Mouse (Mus musculus) forebrain, embryonic 16.5 days (tissue): ENCODE results near the gene Rad51b. TPM values are rescaled to one million over a fixed set of nuclear protein-coding genes. Genes with fewer than 3 reads are reported as not detected.

Experiments
- ATAC-seq: fragments of 200-750 bp; cut with Nextera tagmentation; 2 replicates; pipeline ENCODE4 v1.8.0; 2017; ENCODE audit warnings: mild to moderate bottlenecking, moderate library complexity
- H3K27ac ChIP-seq: fragments of 300-500 bp; sonication (generic); 2 replicates; pipeline ENCODE4 v1.5.1; 2014; ENCODE audit warnings: low read length, control low read depth
- H3K27me3 ChIP-seq: fragments of 300-500 bp; sonication (generic); replicated peaks from 2 replicates; pipeline ENCODE4 v1.6.1; 2014; ENCODE audit warnings: low read length; ENCODE audit not compliant: control insufficient read depth, insufficient read depth
- H3K36me3 ChIP-seq: fragments of 300-500 bp; sonication (generic); 2 replicates; pipeline ENCODE4 v1.6.1; 2014; ENCODE audit not compliant: control insufficient read depth, insufficient read depth
- H3K4me1 ChIP-seq: fragments of 300-500 bp; sonication (generic); replicated peaks from 2 replicates; pipeline ENCODE4 v1.6.1; 2014; ENCODE audit warnings: low read length; ENCODE audit not compliant: control insufficient read depth, insufficient read depth
- H3K4me2 ChIP-seq: fragments of 300-500 bp; sonication (generic); 2 replicates; pipeline ENCODE4 v1.6.1; 2014; ENCODE audit warnings: mild to moderate bottlenecking, low read length, control low read depth
- H3K4me3 ChIP-seq: fragments of 300-500 bp; sonication (generic); replicated peaks from 2 replicates; pipeline ENCODE4 v1.5.1; 2014; ENCODE audit warnings: mild to moderate bottlenecking, low read length, control low read depth
- H3K9ac ChIP-seq: fragments of 300-500 bp; sonication (generic); replicated peaks from 2 replicates; pipeline ENCODE4 v1.6.1; 2014; ENCODE audit warnings: low read depth, low read length, control low read depth
- H3K9me3 ChIP-seq: fragments of 300-500 bp; sonication (generic); 2 replicates; pipeline ENCODE4 v1.6.1; 2016; ENCODE audit warnings: low read length; ENCODE audit not compliant: control insufficient read depth
- WGBS: fragments of 180-500 bp; shearing (Covaris S2); extraction: QIAGEN DNeasy Blood & Tissue Kit; methylation state at CpG from one replicate; pipeline ENCODE4 v1.1.7; 2014; 5-methylcytosine and 5-hydroxymethylcytosine counted together
- polyA plus RNA-seq: library from polyadenylated mRNA; unstranded; fragments of >200 nt; fragmentation: Nextera tagmentation; extraction: Ambion mirVana; gene quantifications from 2 replicates; pipeline ENCODE4 v1.2.1, GENCODE M21; 2015

The Rad51b gene
- polyA plus RNA-seq, 1 experiment from 2014 or later, result 2.6 TPM

DNA sequence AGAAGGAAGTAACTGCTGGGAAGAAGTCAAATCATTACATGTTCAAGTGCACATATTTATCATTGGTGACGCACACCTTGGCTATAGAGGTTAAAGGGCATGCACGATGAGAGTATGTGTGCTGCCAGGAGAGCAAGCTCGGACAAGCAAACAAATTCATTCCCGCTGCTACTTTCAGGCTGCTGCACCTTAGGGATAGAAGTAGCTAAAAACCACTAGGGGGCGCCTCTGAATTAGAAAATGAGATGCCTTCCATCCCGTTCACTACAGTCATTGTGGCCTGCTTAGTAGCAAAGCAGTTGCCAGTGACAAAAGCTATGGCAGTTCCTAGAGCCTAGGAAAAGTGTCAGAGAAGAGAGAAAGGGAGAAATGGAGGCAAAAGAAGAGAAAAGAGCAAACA is 50.6 kb downstream of the Rad51b start:
- Histone ChIP-seq H3K9ac (no peak overlapping the region), H3K4me1 (no peaks in the 10 kb centered on the region), H3K36me3 (no peaks in the 10 kb centered on the region), H3K27ac (no peak overlapping the region), H3K4me2 (no peak overlapping the region), H3K27me3 (no peaks in the 10 kb centered on the region), H3K9me3 (no peaks in the 10 kb centered on the region), H3K4me3 (no peak overlapping the region)
- ATAC-seq, result peak; percentile 78
- WGBS, result 6% methylated on average over 6 of the region's 6 CpGs

DNA sequence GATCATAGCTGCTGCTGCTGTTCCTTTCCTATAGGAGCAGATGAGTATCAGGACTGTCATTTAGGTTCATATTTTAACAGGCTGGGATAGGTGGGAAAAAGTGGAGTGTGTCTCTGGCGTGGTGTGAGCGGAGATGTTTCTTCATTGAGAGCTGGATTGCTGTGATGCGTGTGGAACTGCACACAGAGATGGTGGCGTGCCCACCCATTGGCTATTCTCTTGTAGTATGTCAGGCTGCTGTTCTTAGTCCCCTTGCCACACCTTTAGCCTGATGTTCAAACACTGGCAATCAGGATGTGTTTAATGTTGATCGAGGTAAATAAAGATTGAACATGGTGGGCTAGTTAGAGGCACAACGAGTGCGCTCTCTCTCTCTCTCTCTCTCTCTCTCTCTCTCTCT is 54.4 kb downstream of the Rad51b start:
- no peaks in the 10 kb centered on the region for H3K9me3 ChIP-seq
- no peak overlapping the region for H3K4me2 ChIP-seq
- no peak overlapping the region for H3K9ac ChIP-seq
- no peak overlapping the region for H3K27ac ChIP-seq
- no peak for ATAC-seq
- H3K36me3 ChIP-seq, result no peaks in the 10 kb centered on the region
- no peak overlapping the region for H3K4me3 ChIP-seq
- 96% methylated on average over 7 of the region's 7 CpGs for WGBS
- no peaks in the 10 kb centered on the region for H3K4me1 ChIP-seq
- H3K27me3 ChIP-seq, result no peaks in the 10 kb centered on the region

DNA sequence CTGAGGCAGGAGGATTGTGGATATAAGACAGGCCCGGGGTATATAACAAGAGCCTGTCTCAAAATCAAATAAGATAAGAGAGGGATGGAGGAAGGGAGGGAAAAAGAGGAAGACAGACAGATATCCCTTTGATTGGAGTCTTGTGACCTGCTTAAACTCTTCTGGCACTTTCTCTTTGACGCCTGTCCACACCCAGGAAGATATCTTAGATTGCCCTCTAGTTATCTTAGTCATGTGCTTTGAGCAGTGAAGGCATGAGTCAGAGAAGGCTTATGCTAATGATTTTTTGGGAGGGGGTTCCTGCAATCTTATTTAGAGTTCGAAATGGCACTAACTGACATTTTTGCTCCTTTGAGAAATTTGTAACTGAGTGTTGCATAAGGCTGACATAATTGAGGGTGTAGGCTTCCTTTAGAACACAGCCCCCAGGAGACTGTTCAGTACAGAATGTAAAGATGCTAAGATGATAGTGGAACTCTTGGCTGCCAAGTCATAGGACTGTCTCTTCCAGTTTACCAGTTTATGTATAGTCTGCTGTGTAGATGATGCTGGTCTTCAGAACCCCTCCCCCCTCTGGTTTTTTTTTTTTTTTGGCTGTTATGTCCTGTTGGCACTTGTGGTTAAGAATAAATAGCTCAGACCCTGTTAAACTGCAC is 55.1 kb downstream of the Rad51b start:
- Histone ChIP-seq H3K9ac (no peak overlapping the region), H3K36me3 (no peaks in the 10 kb centered on the region), H3K27me3 (no peaks in the 10 kb centered on the region), H3K4me2 (no peak overlapping the region), H3K27ac (no peak overlapping the region), H3K4me1 (no peaks in the 10 kb centered on the region), H3K4me3 (no peak overlapping the region), H3K9me3 (no peaks in the 10 kb centered on the region)
- 81% methylated on average over 3 of the region's 3 CpGs for WGBS
- ATAC-seq, result no peak

DNA sequence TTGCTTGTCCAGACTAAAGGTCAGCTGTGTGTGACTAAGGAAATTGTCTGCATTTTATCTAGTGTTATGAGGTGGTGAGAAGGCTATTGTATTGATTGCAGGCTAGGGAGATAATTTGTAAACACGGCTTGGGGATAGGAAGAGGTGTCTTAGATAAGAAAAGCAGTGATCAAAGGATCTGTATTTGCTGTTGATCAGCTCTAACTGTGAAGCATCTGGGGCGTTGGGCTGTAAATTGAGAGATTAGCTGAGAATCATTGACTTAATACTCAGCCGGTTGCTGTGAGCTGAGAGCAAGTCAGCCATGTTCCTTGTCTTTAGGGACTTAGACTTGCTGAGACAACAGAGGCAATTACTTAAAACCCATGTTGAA is 55.6 kb downstream of the Rad51b start:
- Histone ChIP-seq H3K9me3 (no peaks in the 10 kb centered on the region), H3K9ac (no peak overlapping the region), H3K27me3 (no peaks in the 10 kb centered on the region), H3K4me3 (no peak overlapping the region), H3K4me1 (no peaks in the 10 kb centered on the region), H3K4me2 (no peak overlapping the region), H3K27ac (no peak overlapping the region), H3K36me3 (no peaks in the 10 kb centered on the region)
- WGBS, result 19% methylated on average over 3 of the region's 3 CpGs
- no peak for ATAC-seq

DNA sequence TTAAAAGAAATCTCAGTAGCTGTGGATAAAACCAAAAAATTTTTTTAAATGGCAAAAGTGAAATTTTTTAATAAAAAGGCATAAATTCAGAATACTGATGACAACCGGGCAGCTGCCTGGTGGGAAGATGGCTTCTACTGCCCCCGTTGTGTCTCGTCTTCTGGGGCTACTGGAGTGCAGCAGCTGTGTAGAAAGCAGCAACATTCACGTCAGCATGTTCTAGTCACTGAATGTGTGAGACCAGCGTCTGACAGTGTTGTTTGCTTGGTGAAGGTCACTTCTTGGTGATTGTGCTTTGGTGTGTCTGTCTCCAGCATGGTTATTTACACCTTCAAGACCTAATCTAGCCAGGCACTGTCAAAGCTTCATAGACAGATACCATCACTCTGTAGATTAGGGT is 56.3 kb downstream of the Rad51b start:
- H3K4me3 ChIP-seq, result no peak overlapping the region
- no peak overlapping the region for H3K9ac ChIP-seq
- no peaks in the 10 kb centered on the region for H3K36me3 ChIP-seq
- no peaks in the 10 kb centered on the region for H3K4me1 ChIP-seq
- no peak overlapping the region for H3K27ac ChIP-seq
- 64% methylated on average over 5 of the region's 5 CpGs for WGBS
- no peaks in the 10 kb centered on the region for H3K9me3 ChIP-seq
- ATAC-seq, result no peak
- H3K27me3 ChIP-seq, result no peaks in the 10 kb centered on the region
- no peak overlapping the region for H3K4me2 ChIP-seq

DNA sequence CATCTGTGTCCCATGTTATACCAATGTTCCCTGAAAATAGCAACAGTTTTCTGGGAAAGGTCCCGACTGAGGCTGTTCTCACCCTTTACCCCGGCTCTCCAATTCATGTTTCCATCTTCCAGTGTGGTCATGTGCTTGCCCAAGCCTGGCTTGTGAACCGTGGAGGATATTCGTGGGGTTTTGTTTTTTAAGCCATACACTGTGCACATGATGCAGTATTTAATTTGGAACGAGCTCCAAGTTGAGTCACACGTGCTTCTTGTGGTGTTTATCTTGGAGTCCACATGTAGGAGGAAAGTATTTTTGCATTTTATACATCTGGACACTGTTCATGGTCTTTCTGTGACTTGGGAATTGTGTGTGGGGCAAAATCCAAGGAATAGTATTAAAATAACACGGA is 57.5 kb downstream of the Rad51b start:
- Histone ChIP-seq H3K9me3 (no peaks in the 10 kb centered on the region), H3K9ac (no peak overlapping the region), H3K36me3 (no peaks in the 10 kb centered on the region), H3K27ac (no peak overlapping the region), H3K4me3 (no peak overlapping the region), H3K27me3 (no peaks in the 10 kb centered on the region), H3K4me2 (no peak overlapping the region), H3K4me1 (no peaks in the 10 kb centered on the region)
- ATAC-seq, result no peak
- 73% methylated on average over 7 of the region's 7 CpGs for WGBS

DNA sequence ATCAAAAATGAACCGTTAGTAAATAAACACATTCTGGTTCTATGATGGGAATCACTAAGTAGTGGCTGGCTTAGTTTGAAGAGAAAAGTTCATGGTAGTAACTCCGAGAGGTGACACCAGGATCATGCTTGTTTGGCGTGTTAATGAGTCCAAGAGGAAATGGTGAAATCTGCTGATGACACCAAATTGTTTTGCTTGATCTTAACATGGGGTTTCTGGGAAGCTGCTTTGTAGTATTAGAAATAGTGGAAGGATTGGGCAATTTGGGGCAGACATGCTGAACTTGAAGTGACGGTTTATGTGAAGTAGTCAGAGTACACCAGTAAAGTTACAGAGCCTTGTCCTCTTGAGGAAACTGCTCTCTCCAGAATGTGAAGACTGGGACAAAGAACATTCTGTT is 59.1 kb downstream of the Rad51b start:
- WGBS, result 83% methylated on average over 4 of the region's 4 CpGs
- Histone ChIP-seq H3K27me3 (no peaks in the 10 kb centered on the region), H3K9ac (no peak overlapping the region), H3K36me3 (no peaks in the 10 kb centered on the region), H3K9me3 (no peaks in the 10 kb centered on the region), H3K4me3 (no peak overlapping the region), H3K27ac (no peak overlapping the region), H3K4me1 (no peaks in the 10 kb centered on the region), H3K4me2 (no peak overlapping the region)
- no peak for ATAC-seq

DNA sequence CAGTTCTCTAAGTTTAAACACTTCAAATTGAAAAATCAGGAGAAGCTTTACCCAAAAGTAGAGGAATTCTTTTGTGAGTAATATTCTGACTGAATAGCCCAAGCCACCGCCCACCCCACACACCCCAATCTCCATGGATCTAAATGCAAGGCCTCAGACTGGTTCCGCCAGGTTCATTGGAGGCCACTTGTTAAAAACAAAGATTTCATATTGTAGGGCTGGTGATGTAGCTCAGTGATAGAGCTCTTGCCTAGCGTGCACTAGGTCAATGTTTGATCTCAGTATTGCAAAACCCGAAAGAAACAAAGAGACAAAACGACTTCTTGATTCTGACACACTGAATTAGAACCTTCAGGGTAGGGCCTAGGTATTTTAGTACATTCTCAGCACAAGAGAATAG is 60.5 kb downstream of the Rad51b start:
- H3K36me3 ChIP-seq, result no peaks in the 10 kb centered on the region
- H3K4me3 ChIP-seq, result no peak overlapping the region
- H3K4me1 ChIP-seq, result no peaks in the 10 kb centered on the region
- H3K27ac ChIP-seq, result no peak overlapping the region
- WGBS, result 86% methylated on average over 5 of the region's 5 CpGs
- H3K27me3 ChIP-seq, result no peaks in the 10 kb centered on the region
- ATAC-seq, result no peak
- H3K9me3 ChIP-seq, result no peaks in the 10 kb centered on the region
- no peak overlapping the region for H3K9ac ChIP-seq
- H3K4me2 ChIP-seq, result no peak overlapping the region

DNA sequence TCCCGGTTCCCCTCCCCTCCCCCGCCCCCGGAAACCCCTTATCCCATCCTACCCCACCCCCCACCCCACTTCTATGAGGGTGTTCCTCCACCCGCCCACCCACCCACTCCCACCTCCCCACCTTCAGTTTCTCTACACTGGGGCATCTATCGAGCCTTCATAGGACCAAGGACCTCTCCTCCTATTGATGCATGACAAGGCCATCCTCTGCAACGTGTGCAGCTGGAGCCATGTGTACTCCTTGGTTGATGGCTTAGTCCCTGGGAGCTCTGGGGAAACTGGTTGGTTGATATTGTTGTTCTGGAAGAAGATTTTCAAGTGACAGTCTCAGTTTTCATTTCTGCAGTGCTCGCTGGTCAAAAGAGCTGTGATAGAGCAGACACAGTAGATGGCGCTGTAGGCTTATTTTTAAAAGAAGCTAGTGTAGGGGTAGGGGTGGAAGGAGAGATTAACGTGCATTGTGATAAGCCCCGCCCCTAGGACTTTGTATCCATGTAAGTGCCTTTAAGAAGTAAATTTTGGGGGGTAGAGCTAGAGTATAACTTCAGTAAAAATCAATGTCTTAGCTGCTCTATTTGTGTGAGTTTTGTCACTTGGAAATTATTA is 61.6 kb downstream of the Rad51b start:
- ATAC-seq, result peak; percentile 95
- WGBS, result 14% methylated on average over 10 of the region's 10 CpGs

DNA sequence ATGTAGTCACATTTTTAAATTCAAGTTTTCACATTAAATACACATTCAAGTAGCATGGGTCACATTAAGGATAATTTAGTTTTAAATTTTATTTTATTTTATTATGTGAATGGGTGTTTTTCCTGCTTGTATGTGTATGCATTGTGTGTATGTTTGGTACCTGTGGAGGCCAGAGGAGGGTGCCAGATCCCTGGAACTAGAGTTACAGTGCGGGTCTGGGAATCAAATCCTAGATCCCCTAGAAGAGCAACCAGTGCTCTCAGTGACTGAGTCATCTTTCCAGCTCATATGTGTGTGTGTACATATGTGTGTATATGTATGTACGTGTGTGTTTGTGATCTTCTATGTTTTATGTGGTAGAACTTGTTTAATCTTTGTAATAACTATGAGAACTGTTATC is 62.3 kb downstream of the Rad51b start:
- Histone ChIP-seq H3K4me1 (no peaks in the 10 kb centered on the region), H3K9ac (no peak overlapping the region), H3K4me2 (no peak overlapping the region), H3K27me3 (no peaks in the 10 kb centered on the region), H3K27ac (no peak overlapping the region), H3K9me3 (no peaks in the 10 kb centered on the region), H3K4me3 (no peak overlapping the region), H3K36me3 (no peaks in the 10 kb centered on the region)
- 0 out of 2 replicates have a peak, but pooled peaks have one; percentile 41 for ATAC-seq
- 97% methylated on average over 2 of the region's 2 CpGs for WGBS

More for the DNA sequence above, 61.6 kb downstream of the Rad51b start:
- Histone ChIP-seq H3K36me3 (no peaks in the 10 kb centered on the region), H3K27me3 (no peaks in the 10 kb centered on the region), H3K9ac (no peak overlapping the region), H3K9me3 (no peaks in the 10 kb centered on the region), H3K4me3 (no peak overlapping the region), H3K4me1 (no peaks in the 10 kb centered on the region), H3K27ac (no peak overlapping the region), H3K4me2 (no peak overlapping the region)
